In genomic region chr17:12133985-12134384, GRCm38 (mm10) we compare ENCODE assay signal across 29 mouse cellular contexts. TPM values are rescaled to one million over a fixed set of nuclear protein-coding genes. Genes with fewer than 3 reads are reported as not detected.
DNase-seq lines count a peak whose midpoint lies in the region; ATAC-seq and TF ChIP-seq lines count a peak whose summit lies in the region.
"Had no signal": no experiment of that assay in that cellular context is flagged by ENCODE, and none has a peak within 500 bp of the region (broad histone marks: within the 10 kb centered on the region; RNA-seq: fewer than 3 reads in every experiment).

No protein-coding gene starts in this region.

- peak; percentile 51 for DNase-seq in adrenal gland, postnatal 14 days
- no peak for DNase-seq in adrenal gland, postnatal 4 days (ENCODE audit: low spot score in 2 of 2)
- DNase-seq in gastrocnemius, adult 2 months, result peak; percentile 24
- no peak for DNase-seq in gastrocnemius, postnatal 25 days
- no peak for DNase-seq in liver, embryonic 13.5 days
- DNase-seq in liver, embryonic 11.5 days (ENCODE audit: low spot score), result no peak
- DNase-seq: embryo, embryonic 11 days; gastrocnemius, postnatal 10 days; heart, adult 11 months; kidney, adult 11 months; kidney, postnatal 36 days; lung, adult 2 months; lung, postnatal 14 days; retina, postnatal 1 day; right cerebral cortex, postnatal 25 days; spleen, adult 18-20 months had no signal

- WGBS in liver, embryonic 13.5 days (ENCODE audit: insufficient replicate concordance), result 89% methylated on average over 8 of the region's 8 CpGs
- 95% methylated on average over 8 of the region's 8 CpGs for WGBS in liver, embryonic 11.5 days

- no peak overlapping the region for H3K9ac ChIP-seq in liver, embryonic 13.5 days
- H3K9ac ChIP-seq in liver, embryonic 11.5 days (ENCODE audit: low read depth, low read length), result no peak overlapping the region
- H3K9ac ChIP-seq: embryonic facial prominence, embryonic 13.5 days; forebrain, embryonic 12.5 days; kidney, embryonic 15.5 days; limb, embryonic 12.5 days; liver, embryonic 12.5 days; midbrain, embryonic 15.5 days; neural tube, embryonic 13.5 days had no signal

- no peak for ATAC-seq in liver, embryonic 13.5 days (ENCODE audit: low read depth)
- ATAC-seq in liver, embryonic 11.5 days (replicated peaks; ENCODE audit: low FRiP score), result no peak
- no peak for ATAC-seq in megakaryocyte progenitor cell, adult 5-6 weeks (replicated peaks; ENCODE audit: poor library complexity)
- ATAC-seq: CD4-positive, CD25-positive, alpha-beta regulatory T cell, adult 4 months; liver, embryonic 12.5 days; midbrain, embryonic 15.5 days had no signal

- no peak for TF ChIP-seq CTCF in gastrocnemius, adult 2 months (IDR thresholded peaks at IDR 0.05)

- peaks cover 46% of the 10 kb centered on the region for H3K4me1 ChIP-seq in liver, embryonic 13.5 days (replicated peaks)
- H3K4me1 ChIP-seq in liver, embryonic 11.5 days (replicated peaks; ENCODE audit: control insufficient read depth, insufficient read depth, low read length), result no peaks in the 10 kb centered on the region
- H3K4me1 ChIP-seq: forebrain, embryonic 12.5 days; kidney, embryonic 15.5 days; megakaryocyte, embryonic 14.5 days; midbrain, embryonic 15.5 days; neural tube, embryonic 13.5 days had no signal

- H3K9me3 ChIP-seq in liver, embryonic 13.5 days (replicated peaks), result no peaks in the 10 kb centered on the region
- no peaks in the 10 kb centered on the region for H3K9me3 ChIP-seq in liver, embryonic 11.5 days (ENCODE audit: control insufficient read depth, low read length)
- H3K9me3 ChIP-seq: embryonic facial prominence, embryonic 13.5 days; forebrain, embryonic 12.5 days; kidney, embryonic 15.5 days; limb, embryonic 12.5 days; liver, embryonic 12.5 days; megakaryocyte, embryonic 14.5 days; midbrain, embryonic 15.5 days; neural tube, embryonic 13.5 days had no signal

- intact Hi-C loops in gastrocnemius, adult 2 months (cut with DNase I), result no loop called here

- no peak overlapping the region for H3K4me3 ChIP-seq in gastrocnemius, adult 2 months
- H3K4me3 ChIP-seq in liver, embryonic 13.5 days (replicated peaks), result no peak overlapping the region
- H3K4me3 ChIP-seq in liver, embryonic 11.5 days (ENCODE audit: low read depth, low read length), result no peak overlapping the region
- H3K4me3 ChIP-seq: embryonic facial prominence, embryonic 13.5 days; erythroblast, embryonic 14.5 days; forebrain, embryonic 12.5 days; kidney, embryonic 15.5 days; limb, embryonic 12.5 days; liver, embryonic 12.5 days; megakaryocyte, embryonic 14.5 days; midbrain, embryonic 15.5 days; myocyte; neural tube, embryonic 13.5 days had no signal

- H3K27me3 ChIP-seq in liver, embryonic 13.5 days, result no peaks in the 10 kb centered on the region
- H3K27me3 ChIP-seq in liver, embryonic 11.5 days (replicated peaks; ENCODE audit: control insufficient read depth, insufficient read depth, low read length), result no peaks in the 10 kb centered on the region
- H3K27me3 ChIP-seq: embryonic facial prominence, embryonic 13.5 days; forebrain, embryonic 12.5 days; kidney, embryonic 15.5 days; limb, embryonic 12.5 days; liver, embryonic 12.5 days; megakaryocyte, embryonic 14.5 days; midbrain, embryonic 15.5 days; neural tube, embryonic 13.5 days had no signal

- H3K36me3 ChIP-seq in liver, embryonic 13.5 days, result peaks cover 64% of the 10 kb centered on the region
- H3K36me3 ChIP-seq in liver, embryonic 11.5 days (ENCODE audit: control insufficient read depth, insufficient read depth, low read length), result no peaks in the 10 kb centered on the region; the same call in 1 of the 2 replicates
- H3K36me3 ChIP-seq: midbrain, embryonic 15.5 days had no signal

- no peak overlapping the region for H3K4me2 ChIP-seq in liver, embryonic 13.5 days
- H3K4me2 ChIP-seq in liver, embryonic 11.5 days, result no peak overlapping the region
- H3K4me2 ChIP-seq: embryonic facial prominence, embryonic 13.5 days; forebrain, embryonic 12.5 days; heart, embryonic 11.5 days; kidney, embryonic 15.5 days; limb, embryonic 12.5 days; liver, embryonic 12.5 days; midbrain, embryonic 15.5 days; neural tube, embryonic 13.5 days had no signal

- no peak overlapping the region for H3K27ac ChIP-seq in gastrocnemius, adult 2 months
- H3K27ac ChIP-seq in liver, embryonic 13.5 days, result peak overlapping the region; percentile 27; the same call in 1 of the 2 replicates
- no peak overlapping the region for H3K27ac ChIP-seq in liver, embryonic 11.5 days (ENCODE audit: low read depth, low read length)
- H3K27ac ChIP-seq: embryonic facial prominence, embryonic 13.5 days; forebrain, embryonic 12.5 days; kidney, embryonic 15.5 days; limb, embryonic 12.5 days; liver, embryonic 12.5 days; midbrain, embryonic 15.5 days; neural tube, embryonic 13.5 days had no signal

RNA-seq across cellular contexts. Expression of gene Agpat4, which starts 15.5 kb away (rescaled TPM):
- 18.7 and 23.0 TPM in 2 replicates for total RNA-seq in adrenal gland, postnatal 14 days (2021)
- 10 to 100 TPM; 26.0 to 26.4 TPM for total RNA-seq in adrenal gland, postnatal 4 days (2021)
- total RNA-seq in gastrocnemius, adult 2 months (2021), result 1 to 10 TPM; 2.0 to 3.0 TPM
- total RNA-seq in gastrocnemius, postnatal 25 days (2021), result 1 to 10 TPM; 2.3 to 2.7 TPM
- polyA plus RNA-seq in liver, embryonic 13.5 days (2015; fragmentation: Nextera tagmentation; extraction: Ambion mirVana), result 27.3 and 28.7 TPM in 2 replicates
- 28.6 and 30.4 TPM in 2 replicates for polyA plus RNA-seq in liver, embryonic 11.5 days (2014; fragmentation: Nextera tagmentation; extraction: Ambion mirVana)
- 0.81 and 1.7 TPM in 2 replicates for total RNA-seq in megakaryocyte progenitor cell, adult 5-6 weeks (2015)
- 0.54 and 2.6 TPM in 2 replicates for total RNA-seq in megakaryocyte progenitor cell, adult 5-6 weeks (2017)

Comparison
In these comparisons a context has a peak if more than half of its experiments do, and no peak if none do; other contexts are left out.
1. DNase-seq: peak in adrenal gland, postnatal 14 days (single experiment) and gastrocnemius, adult 2 months (single experiment); none in adrenal gland, postnatal 4 days (0 of 2), gastrocnemius, postnatal 25 days (single experiment), liver, embryonic 13.5 days (single experiment) and liver, embryonic 11.5 days (single experiment).